Mouse (Mus musculus) kidney, embryonic 14.5 days (tissue): ENCODE measurements around the gene Slc11a2. TPM values are rescaled to one million over a fixed set of nuclear protein-coding genes. Genes with fewer than 3 reads are reported as not detected.

Source experiments
- ATAC-seq: fragments of 200-750 bp; cut with Nextera tagmentation; 2 replicates; pipeline ENCODE4 v1.8.0; 2017; ENCODE audit warnings: moderate number of reproducible peaks, mild to moderate bottlenecking, moderate TSS enrichment, moderate library complexity; ENCODE audit not compliant: low FRiP score, low TSS enrichment
- H3K27ac ChIP-seq: fragments of 300-500 bp; sonication (generic); 2 replicates; pipeline ENCODE4 v1.5.1; 2014; ENCODE audit warnings: low read depth, mild to moderate bottlenecking, low read length, moderate library complexity, mixed read lengths
- H3K27me3 ChIP-seq: fragments of 300-500 bp; sonication (generic); 2 replicates; pipeline ENCODE4 v1.6.1; 2014; ENCODE audit warnings: mild to moderate bottlenecking, low read length; ENCODE audit not compliant: control insufficient read depth, insufficient read depth
- H3K36me3 ChIP-seq: fragments of 300-500 bp; sonication (generic); 2 replicates; pipeline ENCODE4 v1.6.1; 2014; ENCODE audit warnings: low read length, mixed read lengths; ENCODE audit not compliant: control insufficient read depth, insufficient read depth
- H3K4me1 ChIP-seq: fragments of 300-500 bp; sonication (generic); 2 replicates; pipeline ENCODE4 v1.6.1; 2014; ENCODE audit warnings: low read length, mixed read lengths; ENCODE audit not compliant: control insufficient read depth, insufficient read depth
- H3K4me2 ChIP-seq: fragments of 300-500 bp; sonication (generic); replicated peaks from 2 replicates; pipeline ENCODE4 v1.6.1; 2014; ENCODE audit warnings: low read depth, mild to moderate bottlenecking, low read length
- H3K4me3 ChIP-seq: fragments of 300-500 bp; sonication (generic); 2 replicates; pipeline ENCODE4 v1.5.1; 2014; ENCODE audit warnings: mild to moderate bottlenecking, low read length
- H3K9ac ChIP-seq: fragments of 300-500 bp; sonication (generic); 2 replicates; pipeline ENCODE4 v1.6.1; 2014; ENCODE audit warnings: low read depth, mild to moderate bottlenecking, low read length, moderate library complexity
- H3K9me3 ChIP-seq: fragments of 300-500 bp; sonication (generic); 2 replicates; pipeline ENCODE4 v1.6.1; 2016; ENCODE audit warnings: low read length; ENCODE audit not compliant: control insufficient read depth
- WGBS: fragments of 180-500 bp; shearing (Covaris S2); extraction: QIAGEN DNeasy Blood & Tissue Kit; methylation state at CpG from one replicate; pipeline ENCODE4 v1.1.7; 2014; 5-methylcytosine and 5-hydroxymethylcytosine counted together
- polyA plus RNA-seq: library from polyadenylated mRNA; unstranded; fragments of >200 nt; fragmentation: Nextera tagmentation; extraction: Ambion mirVana; gene quantifications from 2 replicates; pipeline ENCODE4 v1.2.1, GENCODE M21; 2014

Slc11a2 gene
- polyA plus RNA-seq, 1 experiment from 2014 or later = 22.6 TPM

GRCm38 (mm10) chr15:100448572-100448971 lies 23.7 kb upstream of the Slc11a2 start:
- no peak overlapping the region for H3K4me3 ChIP-seq
- H3K36me3 ChIP-seq = no peaks in the 10 kb centered on the region
- H3K27me3 ChIP-seq = no peaks in the 10 kb centered on the region
- H3K4me1 ChIP-seq = 0 out of 2 replicates have a peak, but pooled peaks cover 6% of the 10 kb centered on the region
- H3K27ac ChIP-seq = no peak overlapping the region
- no peak overlapping the region for H3K9ac ChIP-seq
- 79% methylated on average over 4 of the region's 4 CpGs for WGBS
- H3K4me2 ChIP-seq = no peak overlapping the region
- no peaks in the 10 kb centered on the region for H3K9me3 ChIP-seq
- ATAC-seq = no peak

DNA sequence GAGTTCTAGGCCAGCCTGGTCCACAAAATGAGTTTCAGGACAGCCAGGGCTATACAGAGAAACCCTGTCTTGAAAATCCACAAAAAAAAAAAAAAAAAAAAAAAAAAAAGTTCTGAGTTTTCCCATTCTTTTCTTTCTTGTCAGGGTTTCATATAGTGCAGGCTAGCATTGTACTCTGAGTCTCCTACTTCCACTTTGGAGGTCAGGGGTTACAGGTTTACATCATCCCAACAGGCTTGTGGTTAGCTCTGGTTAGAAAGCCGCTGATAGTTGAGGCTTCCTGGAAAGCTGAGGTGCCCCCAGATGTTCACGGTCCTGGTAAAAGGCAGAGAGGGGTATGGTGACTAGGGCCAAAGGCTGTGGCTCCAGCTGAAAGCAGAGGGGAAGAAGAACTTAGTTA lies 22.0 kb upstream of the Slc11a2 start:
- WGBS = 75% methylated on average over 2 of the region's 2 CpGs
- ATAC-seq = no peak

GRCm38 (mm10) chr15:100443126-100443922 lies 18.5 kb upstream of the Slc11a2 start:
- Histone ChIP-seq H3K27ac (peak overlapping the region; percentile 79; the same call in 1 of the 2 replicates), H3K4me2 (peak overlapping the region; percentile 73), H3K4me1 (0 out of 2 replicates have a peak, but pooled peaks cover 6% of the 10 kb centered on the region), H3K9me3 (no peaks in the 10 kb centered on the region), H3K4me3 (peak overlapping the region; percentile 43), H3K9ac (peak overlapping the region; percentile 52), H3K36me3 (no peaks in the 10 kb centered on the region), H3K27me3 (no peaks in the 10 kb centered on the region)
- 6% methylated on average over 20 of the region's 31 CpGs for WGBS
- ATAC-seq = peak; percentile 97

More for the DNA sequence above, 22.0 kb upstream of the Slc11a2 start:
- Histone ChIP-seq H3K27ac (no peak overlapping the region), H3K4me2 (no peak overlapping the region), H3K4me1 (0 out of 2 replicates have a peak, but pooled peaks cover 6% of the 10 kb centered on the region), H3K27me3 (no peaks in the 10 kb centered on the region), H3K4me3 (no peak overlapping the region), H3K9ac (no peak overlapping the region), H3K9me3 (no peaks in the 10 kb centered on the region), H3K36me3 (no peaks in the 10 kb centered on the region)

DNA sequence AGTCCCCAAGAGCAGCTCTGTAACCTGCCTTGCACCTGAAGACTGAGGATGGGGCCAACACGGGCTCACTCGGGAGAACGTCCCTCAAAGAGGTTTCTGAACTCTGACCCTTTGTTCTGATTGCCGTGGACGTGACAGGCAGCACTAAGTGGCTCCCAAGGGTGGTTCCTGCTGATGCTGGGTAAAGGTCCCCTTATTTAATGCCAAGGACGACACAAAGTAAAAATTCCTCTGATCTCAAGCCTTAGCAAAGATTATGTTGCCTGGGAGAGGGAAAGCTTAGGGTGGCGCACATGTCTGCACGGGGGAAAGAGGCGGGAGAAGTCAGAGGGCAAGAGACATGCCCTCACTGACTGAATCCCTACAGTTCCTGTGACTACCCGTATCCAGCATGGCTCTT lies 11.6 kb upstream of the Slc11a2 start:
- Histone ChIP-seq H3K9me3 (no peaks in the 10 kb centered on the region), H3K9ac (no peak overlapping the region), H3K27me3 (no peaks in the 10 kb centered on the region), H3K36me3 (no peaks in the 10 kb centered on the region), H3K4me1 (no peaks in the 10 kb centered on the region), H3K27ac (no peak overlapping the region), H3K4me2 (no peak overlapping the region), H3K4me3 (no peak overlapping the region)
- 65% methylated on average over 10 of the region's 10 CpGs for WGBS
- no peak for ATAC-seq

GRCm38 (mm10) chr15:100436112-100436511 lies 11.2 kb upstream of the Slc11a2 start:
- ATAC-seq = no peak
- no peaks in the 10 kb centered on the region for H3K27me3 ChIP-seq
- no peaks in the 10 kb centered on the region for H3K4me1 ChIP-seq
- H3K4me3 ChIP-seq = no peak overlapping the region
- no peak overlapping the region for H3K9ac ChIP-seq
- no peaks in the 10 kb centered on the region for H3K36me3 ChIP-seq
- H3K9me3 ChIP-seq = no peaks in the 10 kb centered on the region
- WGBS = 82% methylated on average over 4 of the region's 4 CpGs
- H3K4me2 ChIP-seq = no peak overlapping the region
- H3K27ac ChIP-seq = no peak overlapping the region

- no peak for ATAC-seq
- no peaks in the 10 kb centered on the region for H3K9me3 ChIP-seq
- WGBS = 70% methylated on average over 4 of the region's 4 CpGs
Measured at GRCm38 (mm10) chr15:100433234-100433633, 8.4 kb upstream of the Slc11a2 start.

GRCm38 (mm10) chr15:100429959-100430565 lies 5.2 kb upstream of the Slc11a2 start:
- H3K9ac ChIP-seq = no peak overlapping the region
- H3K4me2 ChIP-seq = no peak overlapping the region
- H3K4me1 ChIP-seq = no peaks in the 10 kb centered on the region
- WGBS = 60% methylated on average over 11 of the region's 11 CpGs
- no peaks in the 10 kb centered on the region for H3K9me3 ChIP-seq
- no peak overlapping the region for H3K4me3 ChIP-seq
- no peaks in the 10 kb centered on the region for H3K36me3 ChIP-seq
- H3K27ac ChIP-seq = no peak overlapping the region
- 0 out of 2 replicates have a peak, but pooled peaks cover 3% of the 10 kb centered on the region for H3K27me3 ChIP-seq
- no peak for ATAC-seq

More at GRCm38 (mm10) chr15:100433234-100433633, 8.4 kb upstream of the Slc11a2 start:
- H3K4me3 ChIP-seq = no peak overlapping the region
- no peaks in the 10 kb centered on the region for H3K27me3 ChIP-seq
- no peaks in the 10 kb centered on the region for H3K36me3 ChIP-seq
- no peak overlapping the region for H3K4me2 ChIP-seq
- no peaks in the 10 kb centered on the region for H3K4me1 ChIP-seq
- no peak overlapping the region for H3K27ac ChIP-seq
- no peak overlapping the region for H3K9ac ChIP-seq

DNA sequence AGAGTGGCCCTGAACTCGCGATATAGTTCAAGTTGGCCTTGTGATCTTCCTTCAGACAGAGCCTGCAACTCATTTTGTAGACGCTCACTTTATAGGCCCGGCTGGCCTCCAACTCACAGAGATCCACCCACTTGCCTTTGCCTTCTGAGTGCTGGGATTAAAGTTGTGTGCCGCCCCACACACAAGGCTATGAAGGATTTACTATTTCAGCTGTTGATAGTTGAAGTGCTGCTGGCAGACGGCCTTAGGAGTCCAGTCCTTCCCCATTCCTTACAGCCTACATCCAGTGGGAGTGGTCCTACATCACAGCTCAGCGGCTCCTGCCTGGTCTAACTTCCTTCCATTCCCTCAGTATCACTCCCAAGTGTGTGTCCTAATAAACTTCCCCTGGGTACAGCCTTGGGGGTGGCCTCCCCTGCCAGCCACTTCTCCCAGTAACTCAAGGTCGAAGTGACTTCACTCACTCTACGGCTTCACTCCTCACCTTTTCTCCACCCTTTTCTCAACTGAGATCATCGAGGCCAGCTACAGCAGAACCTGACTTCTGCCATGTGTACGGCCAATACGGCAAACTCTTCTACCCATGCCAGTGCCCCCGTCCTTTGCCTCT lies 3.5 kb upstream of the Slc11a2 start:
- ATAC-seq = peak; percentile 72; the same call in 1 of the 2 replicates
- Histone ChIP-seq H3K4me3 (no peak overlapping the region), H3K36me3 (no peaks in the 10 kb centered on the region), H3K27me3 (0 out of 2 replicates have a peak, but pooled peaks cover 4% of the 10 kb centered on the region), H3K9me3 (no peaks in the 10 kb centered on the region), H3K27ac (no peak overlapping the region), H3K9ac (no peak overlapping the region), H3K4me2 (no peak overlapping the region), H3K4me1 (peaks cover 11% of the 10 kb centered on the region; the same call in 1 of the 2 replicates)
- 63% methylated on average over 13 of the region's 13 CpGs for WGBS
